Mouse (Mus musculus) megakaryocyte, embryonic 14.5 days (primary cell): ENCODE results near the gene Ube2h.

Experiments used
- FLI1 ChIP-seq: IDR thresholded peaks from 2 replicates; pipeline ENCODE4 v1.6.1; 2012; ENCODE audit warnings: low read length, inconsistent platforms, mixed read lengths
- GATA1 ChIP-seq: IDR thresholded peaks from 3 replicates; pipeline ENCODE4 v1.6.1; 2012; ENCODE audit warnings: mixed read lengths, low read length, inconsistent platforms, borderline replicate concordance

DNA sequence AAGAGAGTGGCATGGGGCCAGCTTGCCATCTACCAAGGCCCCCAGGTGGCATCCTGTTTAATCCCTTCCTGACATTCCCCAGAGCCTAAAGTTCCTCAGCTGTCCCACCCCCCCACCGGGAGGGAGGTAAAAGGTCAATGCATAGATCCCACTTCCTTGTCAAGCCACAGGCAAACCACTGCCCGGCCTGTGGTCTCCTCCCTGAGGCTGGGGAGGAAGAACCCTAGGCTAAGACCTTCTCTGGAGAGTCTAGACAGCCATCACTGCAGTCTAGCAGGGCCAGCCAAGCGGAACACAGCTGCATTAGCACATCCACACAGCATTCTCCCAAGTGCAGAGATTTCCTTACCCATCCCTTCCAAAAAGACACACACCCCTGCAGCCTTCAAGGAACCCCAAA lies 138.0 kb downstream of the Ube2h start:
- no peak for TF ChIP-seq GATA1
- TF ChIP-seq FLI1, result no peak
